Mouse (Mus musculus) liver, embryonic 16.5 days (tissue): ENCODE data around the gene Hscb. TPM values are rescaled to one million over a fixed set of nuclear protein-coding genes. Genes with fewer than 3 reads are reported as not detected.

ENCODE experiments used
- ATAC-seq: fragments of 200-750 bp; cut with Nextera tagmentation; 2 replicates; pipeline ENCODE4 v1.8.0; 2017; ENCODE audit warnings: low read depth, mild to moderate bottlenecking, moderate number of reproducible peaks, moderate library complexity
- H3K27ac ChIP-seq: fragments of 300-500 bp; sonication (generic); 2 replicates; pipeline ENCODE4 v1.5.1; 2014; ENCODE audit warnings: mild to moderate bottlenecking, low read length
- H3K27me3 ChIP-seq: fragments of 300-500 bp; sonication (generic); 2 replicates; pipeline ENCODE4 v1.6.1; 2014; ENCODE audit warnings: low read depth, low read length, mixed read lengths; ENCODE audit not compliant: control insufficient read depth, insufficient read depth
- H3K36me3 ChIP-seq: fragments of 300-500 bp; sonication (generic); 2 replicates; pipeline ENCODE4 v1.6.1; 2014; ENCODE audit warnings: mild to moderate bottlenecking; ENCODE audit not compliant: control insufficient read depth, insufficient read depth
- H3K4me1 ChIP-seq: fragments of 300-500 bp; sonication (generic); 2 replicates; pipeline ENCODE4 v1.6.1; 2014; ENCODE audit warnings: low read depth, low read length, mixed read lengths; ENCODE audit not compliant: control insufficient read depth
- H3K4me2 ChIP-seq: fragments of 300-500 bp; sonication (generic); 2 replicates; pipeline ENCODE4 v1.6.1; 2014; ENCODE audit warnings: low read depth, low read length, mixed read lengths
- H3K4me3 ChIP-seq: fragments of 300-500 bp; sonication (generic); 2 replicates; pipeline ENCODE4 v1.5.1; 2014; ENCODE audit warnings: low read depth, mild to moderate bottlenecking, low read length
- H3K9ac ChIP-seq: fragments of 300-500 bp; sonication (generic); 2 replicates; pipeline ENCODE4 v1.6.1; 2014; ENCODE audit warnings: low read depth, low read length
- H3K9me3 ChIP-seq: fragments of 300-500 bp; sonication (generic); replicated peaks from 2 replicates; pipeline ENCODE4 v1.6.1; 2016; ENCODE audit warnings: low read length; ENCODE audit not compliant: control insufficient read depth
- WGBS: fragments of 180-500 bp; shearing (Covaris S2); extraction: QIAGEN DNeasy Blood & Tissue Kit; methylation state at CpG from one replicate; pipeline ENCODE4 v1.1.7; 2014; ENCODE audit not compliant: insufficient replicate concordance; 5-methylcytosine and 5-hydroxymethylcytosine counted together
- polyA plus RNA-seq: library from polyadenylated mRNA; unstranded; fragments of >200 nt; fragmentation: Nextera tagmentation; extraction: Ambion mirVana; gene quantifications from 2 replicates; pipeline ENCODE4 v1.2.1, GENCODE M21; 2015

Gene Hscb
- polyA plus RNA-seq, 1 experiment from 2014 or later, result 59.1 TPM

- peak; percentile 37 for ATAC-seq
- peak overlapping the region; percentile 25; the same call in 1 of the 2 replicates for H3K9ac ChIP-seq
Measured at GRCm38 (mm10) chr5:110801036-110801624, 38.4 kb downstream of the Hscb start.

GRCm38 (mm10) chr5:110797696-110798095 is 41.9 kb downstream of the Hscb start:
- peaks cover 24% of the 10 kb centered on the region for H3K4me1 ChIP-seq
- peaks cover 68% of the 10 kb centered on the region for H3K36me3 ChIP-seq

More at GRCm38 (mm10) chr5:110801036-110801624, 38.4 kb downstream of the Hscb start:
- H3K36me3 ChIP-seq, result peaks cover 42% of the 10 kb centered on the region
- peaks cover 55% of the 10 kb centered on the region for H3K4me1 ChIP-seq
- WGBS, result 85% methylated on average over 3 of the region's 3 CpGs
- peak overlapping the region; percentile 56 for H3K27ac ChIP-seq
- H3K4me2 ChIP-seq, result no peak overlapping the region
- H3K9me3 ChIP-seq, result no peaks in the 10 kb centered on the region
- no peak overlapping the region for H3K4me3 ChIP-seq
- H3K27me3 ChIP-seq, result no peaks in the 10 kb centered on the region

DNA sequence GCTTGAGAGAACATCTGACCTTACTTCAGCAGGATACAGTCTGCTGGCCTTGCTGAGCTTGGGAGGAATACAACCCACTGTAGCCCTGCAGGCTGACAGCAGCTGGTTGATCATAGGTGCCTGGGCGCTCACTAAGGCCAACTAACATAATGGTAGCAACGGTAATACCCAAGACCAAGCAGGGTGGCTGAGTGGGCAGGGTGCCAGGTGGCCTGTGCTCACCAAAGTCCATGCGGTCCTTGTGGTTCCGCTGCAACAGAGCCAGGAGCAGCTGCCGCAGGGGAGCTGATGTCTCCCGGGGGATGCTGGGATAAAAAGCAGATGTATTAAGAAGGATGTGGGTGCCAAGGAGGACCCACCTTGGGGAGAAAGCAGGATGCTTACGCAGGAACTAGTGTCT is 45.2 kb downstream of the Hscb start:
- H3K4me3 ChIP-seq, result no peak overlapping the region
- ATAC-seq, result no peak
- no peak overlapping the region for H3K27ac ChIP-seq
- H3K4me1 ChIP-seq, result no peaks in the 10 kb centered on the region; the same call in 1 of the 2 replicates
- H3K9ac ChIP-seq, result no peak overlapping the region
- H3K36me3 ChIP-seq, result peaks cover 86% of the 10 kb centered on the region
- H3K27me3 ChIP-seq, result no peaks in the 10 kb centered on the region
- WGBS, result 94% methylated on average over 7 of the region's 7 CpGs
- no peak overlapping the region for H3K4me2 ChIP-seq
- H3K9me3 ChIP-seq, result no peaks in the 10 kb centered on the region

More at GRCm38 (mm10) chr5:110797696-110798095, 41.9 kb downstream of the Hscb start:
- peak; percentile 82 for ATAC-seq
- H3K9me3 ChIP-seq, result no peaks in the 10 kb centered on the region
- H3K4me3 ChIP-seq, result no peak overlapping the region
- H3K27me3 ChIP-seq, result no peaks in the 10 kb centered on the region
- no peak overlapping the region for H3K4me2 ChIP-seq
- WGBS, result 74% methylated on average over 4 of the region's 4 CpGs
- peak overlapping the region; percentile 86 for H3K27ac ChIP-seq
- H3K9ac ChIP-seq, result no peak overlapping the region

DNA sequence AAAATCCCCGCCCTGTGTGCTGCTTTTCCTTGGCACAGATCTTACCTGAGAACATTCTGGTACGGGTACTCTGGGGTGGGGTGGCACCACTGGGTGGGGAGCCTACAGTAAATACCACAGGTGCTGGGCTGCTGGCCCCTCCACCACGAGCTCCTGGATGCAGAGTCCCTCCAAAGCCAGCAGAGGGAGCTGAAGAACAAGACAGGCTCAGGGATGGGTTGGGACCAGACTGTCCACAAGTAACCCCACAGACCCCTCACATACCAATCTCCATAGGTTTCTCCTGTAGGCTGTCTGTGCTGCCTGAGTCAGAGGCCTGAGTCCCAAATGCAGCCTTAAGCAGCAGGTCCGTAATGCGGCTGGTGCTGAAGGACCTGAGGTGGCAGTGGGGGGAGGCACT is 50.9 kb downstream of the Hscb start:
- Histone ChIP-seq H3K4me1 (peaks cover 14% of the 10 kb centered on the region), H3K9ac (no peak overlapping the region), H3K9me3 (no peaks in the 10 kb centered on the region), H3K4me3 (no peak overlapping the region), H3K36me3 (peaks cover 81% of the 10 kb centered on the region), H3K27ac (no peak overlapping the region), H3K27me3 (no peaks in the 10 kb centered on the region), H3K4me2 (no peak overlapping the region)
- peak; percentile 33; the same call in 1 of the 2 replicates for ATAC-seq
- 55% methylated on average over 5 of the region's 5 CpGs for WGBS

GRCm38 (mm10) chr5:110786081-110786835 is 53.3 kb downstream of the Hscb start:
- H3K36me3 ChIP-seq, result peaks cover 57% of the 10 kb centered on the region
- H3K4me1 ChIP-seq, result peaks cover 35% of the 10 kb centered on the region
- 0 out of 2 replicates have a peak overlapping the region, but pooled peaks have one; percentile 25 for H3K27ac ChIP-seq
- no peak overlapping the region for H3K4me3 ChIP-seq
- no peaks in the 10 kb centered on the region for H3K27me3 ChIP-seq
- WGBS, result 69% methylated on average over 11 of the region's 11 CpGs
- no peak overlapping the region for H3K4me2 ChIP-seq
- no peak overlapping the region for H3K9ac ChIP-seq
- peak; percentile 30; the same call in 1 of the 2 replicates for ATAC-seq
- no peaks in the 10 kb centered on the region for H3K9me3 ChIP-seq

GRCm38 (mm10) chr5:110783150-110783549 is 56.4 kb downstream of the Hscb start:
- 63% methylated on average over 8 of the region's 8 CpGs for WGBS
- H3K27me3 ChIP-seq, result no peaks in the 10 kb centered on the region
- H3K36me3 ChIP-seq, result peaks cover 27% of the 10 kb centered on the region
- H3K27ac ChIP-seq, result peak overlapping the region; percentile 92
- ATAC-seq, result no peak
- no peaks in the 10 kb centered on the region for H3K9me3 ChIP-seq
- peaks cover 55% of the 10 kb centered on the region for H3K4me1 ChIP-seq
- no peak overlapping the region for H3K4me3 ChIP-seq
- H3K4me2 ChIP-seq, result no peak overlapping the region
- H3K9ac ChIP-seq, result 0 out of 2 replicates have a peak overlapping the region, but pooled peaks have one; percentile 3

- Histone ChIP-seq H3K36me3 (peaks cover 12% of the 10 kb centered on the region), H3K9ac (peak overlapping the region; percentile 78), H3K9me3 (no peaks in the 10 kb centered on the region), H3K4me1 (peaks cover 46% of the 10 kb centered on the region), H3K4me2 (peak overlapping the region; percentile 100), H3K27me3 (no peaks in the 10 kb centered on the region), H3K27ac (peak overlapping the region; percentile 92), H3K4me3 (peak overlapping the region; percentile 13; the same call in 1 of the 2 replicates)
- 35% methylated on average over 7 of the region's 7 CpGs for WGBS
- ATAC-seq, result peak; percentile 85
Measured at GRCm38 (mm10) chr5:110781529-110782238, 57.9 kb downstream of the Hscb start.

DNA sequence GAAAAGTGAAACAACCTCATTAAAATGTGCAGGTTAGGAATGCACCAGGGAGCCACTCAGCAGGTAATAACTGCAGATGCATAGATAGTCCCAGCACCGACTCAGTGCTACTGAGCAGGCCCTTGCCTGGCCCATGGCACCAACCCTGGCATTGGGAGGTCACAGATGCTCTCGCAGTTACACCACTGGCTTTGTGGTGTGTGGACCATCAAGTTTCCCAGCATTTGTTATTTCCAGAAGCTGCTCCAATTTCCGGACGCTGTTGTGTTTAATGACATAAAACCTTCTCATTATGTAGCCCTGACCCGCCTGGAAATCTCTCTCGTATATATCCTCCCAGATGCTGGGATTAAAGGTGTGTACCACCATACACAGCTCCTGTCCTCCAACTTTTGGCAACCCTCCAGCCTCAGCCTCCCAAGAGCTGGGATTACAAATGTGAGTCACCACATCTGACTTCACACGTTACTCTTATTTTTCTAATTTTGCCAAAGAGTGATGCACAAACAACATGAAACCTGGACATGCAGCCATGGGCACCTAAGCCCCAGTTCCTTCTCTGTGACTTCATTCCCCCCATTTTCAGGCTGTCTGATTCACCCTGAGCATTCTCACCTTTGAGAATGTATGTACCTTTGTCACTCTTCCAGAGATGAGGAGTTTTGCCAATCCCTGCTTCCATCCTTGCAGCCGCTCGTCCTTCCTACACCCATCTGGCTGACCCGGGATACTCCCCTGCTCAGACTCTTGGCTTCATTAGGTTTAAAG is 58.6 kb downstream of the Hscb start:
- no peaks in the 10 kb centered on the region for H3K9me3 ChIP-seq
- H3K4me2 ChIP-seq, result peak overlapping the region; percentile 100
- H3K27ac ChIP-seq, result peak overlapping the region; percentile 92
- peak; percentile 6; the same call in 1 of the 2 replicates for ATAC-seq
- peak overlapping the region; percentile 77 for H3K4me3 ChIP-seq
- H3K36me3 ChIP-seq, result peaks cover 5% of the 10 kb centered on the region
- H3K27me3 ChIP-seq, result no peaks in the 10 kb centered on the region
- peaks cover 41% of the 10 kb centered on the region for H3K4me1 ChIP-seq
- WGBS, result 61% methylated on average over 10 of the region's 10 CpGs
- peak overlapping the region; percentile 78 for H3K9ac ChIP-seq
